Mouse (Mus musculus) leukemia stem cell, adult 10-12 weeks (primary cell): ENCODE results near the gene Ccdc191. TPM values are rescaled to one million over a fixed set of nuclear protein-coding genes. Genes with fewer than 3 reads are reported as not detected.

Experiments
- polyA plus RNA-seq: library from polyadenylated mRNA; stranded (reverse); fragments of >175 nt; gene quantifications from 2 replicates; pipeline ENCODE4 v1.2.3, GENCODE M21; 2012; ENCODE audit warnings: low replicate concordance

The Ccdc191 gene
- 0.63 and 1.7 TPM in 2 replicates for polyA plus RNA-seq

GRCm38 (mm10) chr16:43889208-43890004, at the start of gene Ccdc191:
Ccdc191 (plus strand) TSS chr16:43889800.

GRCm38 (mm10) chr16:43926341-43926859, 36.8 kb downstream of the Ccdc191 start, which contains the start of gene Qtrt2:
Qtrt2 (minus strand) TSS chr16:43926809.

GRCm38 (mm10) chr16:43979328-43980109, 89.9 kb downstream of the Ccdc191 start, which contains the start of gene Zdhhc23:
Zdhhc23 (minus strand) TSS chr16:43979791.

Other genes with a start within 250 kb of the Ccdc191 start
- 0.34 TPM in 1 of 2 replicates, not detected in the other for gene Tigit, start 225.7 kb upstream of the Ccdc191 start, polyA plus RNA-seq
- not detected in 2 replicates for gene Drd3, start 135.8 kb upstream of the Ccdc191 start, polyA plus RNA-seq
- 1.5 and 11.6 TPM in 2 replicates for gene Qtrt2, start 37.0 kb downstream of the Ccdc191 start, polyA plus RNA-seq
- 3.9 and 7.5 TPM in 2 replicates for gene Zdhhc23, start 90.0 kb downstream of the Ccdc191 start, polyA plus RNA-seq
- gene Gramd1c, start 173.5 kb downstream of the Ccdc191 start, polyA plus RNA-seq, result 0.41 and 0.68 TPM in 2 replicates
- 1.4 and 4.6 TPM in 2 replicates for gene Atp6v1a, start 249.9 kb downstream of the Ccdc191 start, polyA plus RNA-seq